Mouse (Mus musculus) adipocyte (in vitro differentiated cells): ENCODE measurements at regions not wholly inside any gene's neighbourhood (a gene's known extent, or its start where the extent isn't known, plus 50 kb on each side); places are given as distances from the start of the nearest gene placed in this dataset.

Experiments used
- DNase-seq: peaks from one replicate; pipeline ENCODE4 v3.0.0-alpha.2; 2016; ENCODE audit warnings: low spot score

- no peak for DNase-seq
These were observed 198.1 kb upstream of the Gm10192 start for GRCm38 (mm10) chr4:97381084-97381483.

GRCm38 (mm10) chr4:97377593-97378542 lies 194.9 kb upstream of the Gm10192 start:
- no peak for DNase-seq

- DNase-seq, result no peak
These were observed 177.5 kb upstream of the Gm10192 start for GRCm38 (mm10) chr4:97360473-97360872.

GRCm38 (mm10) chr4:97357958-97358357 lies 175.0 kb upstream of the Gm10192 start:
- DNase-seq, result peak; percentile 5

- DNase-seq, result no peak
These were observed 163.8 kb upstream of the Gm10192 start for GRCm38 (mm10) chr4:97346799-97347198.

GRCm38 (mm10) chr4:97344335-97344734 lies 161.4 kb upstream of the Gm10192 start:
- DNase-seq, result no peak

- no peak for DNase-seq
These were observed 160.4 kb upstream of the Gm10192 start for GRCm38 (mm10) chr4:97343378-97343777.
